Mouse (Mus musculus) bone marrow, adult 2 months (tissue): ENCODE measurements around the gene Vgll4.

Source experiments
- CTCF ChIP-seq: fragments of 200-500 bp; IDR thresholded peaks from 2 replicates; pipeline ENCODE4 v1.5.1; 2011; ENCODE audit warnings: low read length, control low read depth; ENCODE audit not compliant: control insufficient read depth, insufficient read depth
- POLR2A ChIP-seq: fragments of 200-500 bp; IDR thresholded peaks from 2 replicates; pipeline ENCODE4 v1.6.1; 2011; ENCODE audit warnings: low read depth, mild to moderate bottlenecking, control low read depth, low read length, borderline replicate concordance; ENCODE audit not compliant: control insufficient read depth

- TF ChIP-seq CTCF (no peak), POLR2A (no peak)
These were observed 55.6 kb downstream of the Vgll4 start for GRCm38 (mm10) chr6:114914041-114914716.
